Mouse (Mus musculus): ENCODE measurements at regions not wholly inside any gene's neighbourhood (a gene's known extent, or its start where the extent isn't known, plus 50 kb on each side); places are given as distances from the start of the nearest gene placed in this dataset.

DNA sequence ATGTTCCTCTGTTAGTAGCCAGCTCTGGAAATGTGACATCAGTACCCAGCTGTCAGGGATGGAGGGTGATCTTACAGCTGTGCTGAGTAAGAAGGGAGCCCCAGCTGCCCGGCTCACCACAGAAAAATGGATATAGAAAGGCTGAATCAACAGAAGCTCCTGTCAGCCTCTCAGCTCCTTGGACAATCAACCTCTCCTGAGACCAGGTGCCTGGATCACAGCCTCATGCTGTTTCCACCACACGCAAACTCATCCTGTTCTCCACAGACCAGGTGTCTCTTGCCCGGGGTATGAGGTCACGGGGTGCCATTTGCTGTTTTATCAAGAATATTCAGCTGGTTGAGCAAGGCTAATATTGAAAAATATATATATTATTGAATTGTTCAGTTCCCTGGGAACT, 275.3 kb downstream of the Cd47 start:
- TF ChIP-seq POLR2A (IDR thresholded peaks at IDR 0.05; ENCODE audit: low read depth, low read length) (no peak), CTCF (IDR thresholded peaks at IDR 0.05; ENCODE audit: extremely low read depth, insufficient read length, insufficient replicate concordance, low read depth, low read length) (no peak)
